Mouse (Mus musculus): ENCODE measurements at regions not wholly inside any gene's neighbourhood (a gene's known extent, or its start where the extent isn't known, plus 50 kb on each side); places are given as distances from the start of the nearest gene placed in this dataset.

DNA sequence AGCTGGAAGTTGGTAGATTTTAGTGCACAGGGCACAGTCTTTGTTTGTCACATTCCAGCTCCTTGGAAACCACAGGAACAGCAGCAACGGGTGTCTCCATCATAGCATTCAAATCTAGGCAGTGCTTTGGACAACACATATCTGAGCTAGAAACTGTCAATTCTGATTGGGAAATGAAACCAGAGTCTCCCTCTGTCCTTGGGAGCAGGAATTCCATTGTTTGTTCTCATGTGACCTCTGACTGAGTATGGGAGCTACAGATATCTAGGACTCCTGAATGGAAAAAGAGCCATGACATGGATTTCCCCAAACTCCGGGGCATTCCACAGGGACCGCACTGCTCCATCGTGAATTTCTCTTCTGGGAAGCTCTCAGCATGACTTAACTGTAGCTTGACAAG lies 205.5 kb upstream of the Rasgrp1 start:
- no peak for DNase-seq

DNA sequence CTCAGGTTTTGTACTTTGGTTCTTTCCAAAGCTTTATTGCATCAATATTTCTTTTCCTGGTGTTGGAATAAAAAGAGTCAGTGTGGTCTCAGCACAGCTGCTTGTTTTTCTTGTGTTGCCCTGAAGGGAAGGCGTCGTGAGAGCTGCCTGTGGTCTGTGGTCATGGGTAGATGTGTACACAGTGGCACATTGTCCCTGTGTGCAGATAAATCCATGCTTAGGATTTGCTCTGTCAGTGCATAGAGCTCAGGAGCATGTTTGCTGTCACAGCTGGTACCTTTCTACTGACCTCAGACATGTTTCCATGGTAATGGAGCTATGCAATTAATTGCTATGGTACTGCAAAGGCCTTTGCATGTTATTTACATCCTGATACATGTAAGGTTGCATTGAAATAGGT lies 213.5 kb upstream of the Rasgrp1 start:
- no peak for DNase-seq

DNA sequence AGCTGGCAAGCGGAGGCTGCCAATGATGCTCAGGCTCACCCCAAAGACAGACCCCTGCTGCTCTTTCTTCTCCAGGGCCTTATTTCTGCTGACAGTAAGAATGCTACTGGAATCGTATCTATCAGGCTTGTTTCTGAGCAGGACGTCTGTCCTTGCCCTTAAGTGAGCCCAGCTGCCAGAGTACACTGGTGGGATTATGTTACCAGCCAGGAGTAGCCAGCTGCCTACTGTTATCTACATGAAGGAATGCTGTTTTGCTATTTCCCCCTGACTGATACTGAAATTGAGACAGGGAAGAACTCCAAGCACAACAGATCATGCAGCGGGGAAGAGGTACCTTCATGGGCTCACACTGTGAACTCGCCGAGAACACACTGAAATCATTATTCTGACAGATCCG lies 228.2 kb upstream of the Rasgrp1 start:
- no peak for DNase-seq

DNA sequence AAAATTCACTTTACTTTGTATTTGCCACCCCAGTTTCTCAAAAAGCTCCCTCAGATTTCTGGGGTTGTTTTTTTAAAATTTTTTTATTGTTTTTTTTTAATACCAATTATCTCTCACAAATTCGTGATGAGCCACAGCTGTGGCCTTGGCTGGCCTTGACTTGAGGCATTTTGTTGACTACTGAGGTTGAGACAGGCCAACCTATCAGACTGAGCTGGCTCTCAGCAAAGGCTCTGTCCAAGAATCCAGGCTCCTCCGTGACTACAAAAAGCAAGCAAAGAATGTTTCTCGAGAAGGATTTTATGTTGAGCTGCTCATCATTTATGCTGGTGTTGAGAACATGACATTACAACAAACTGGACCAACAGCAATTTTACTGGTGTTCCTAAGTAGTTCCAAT lies 244.6 kb upstream of the Rasgrp1 start:
- peak; percentile 5 for DNase-seq

DNA sequence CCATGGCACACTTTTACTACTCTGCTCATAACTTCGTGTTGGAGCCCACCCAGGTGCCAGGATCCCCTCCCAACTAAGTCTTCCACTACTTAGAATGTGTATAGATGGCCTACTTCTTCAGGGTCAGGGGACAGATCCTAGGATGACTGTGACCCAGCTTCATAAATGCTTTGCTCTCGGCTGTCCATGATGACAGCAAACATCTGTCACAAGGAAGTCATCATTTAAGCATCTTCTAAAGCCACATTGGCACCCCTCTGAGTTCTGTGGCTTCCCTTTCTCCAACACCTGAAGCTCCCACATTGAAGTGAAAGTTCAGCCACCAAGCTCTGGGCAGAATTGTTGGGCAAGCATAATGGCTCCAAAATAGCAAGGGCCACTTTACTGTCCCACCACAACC lies 252.2 kb upstream of the Rasgrp1 start:
- no peak for DNase-seq

DNA sequence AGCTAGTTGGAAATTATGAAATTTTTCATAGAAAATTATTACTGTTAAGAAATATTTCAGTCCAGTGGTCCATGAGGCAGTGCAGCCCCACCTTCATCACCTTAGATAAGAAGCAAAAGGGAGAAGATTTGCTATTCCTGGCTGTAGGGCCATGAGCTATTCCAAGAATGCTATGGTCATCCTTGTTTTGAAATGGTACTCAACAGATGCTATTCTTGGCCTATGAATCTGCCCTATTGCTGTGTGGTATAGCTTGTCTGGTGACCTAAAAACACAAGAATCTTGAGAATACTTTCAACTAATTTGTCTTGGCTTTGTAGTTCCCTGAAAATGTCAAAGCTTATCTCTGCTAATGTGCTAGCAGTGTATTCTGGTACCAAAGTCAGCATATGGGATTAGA lies 254.8 kb upstream of the Rasgrp1 start:
- no peak for DNase-seq

DNA sequence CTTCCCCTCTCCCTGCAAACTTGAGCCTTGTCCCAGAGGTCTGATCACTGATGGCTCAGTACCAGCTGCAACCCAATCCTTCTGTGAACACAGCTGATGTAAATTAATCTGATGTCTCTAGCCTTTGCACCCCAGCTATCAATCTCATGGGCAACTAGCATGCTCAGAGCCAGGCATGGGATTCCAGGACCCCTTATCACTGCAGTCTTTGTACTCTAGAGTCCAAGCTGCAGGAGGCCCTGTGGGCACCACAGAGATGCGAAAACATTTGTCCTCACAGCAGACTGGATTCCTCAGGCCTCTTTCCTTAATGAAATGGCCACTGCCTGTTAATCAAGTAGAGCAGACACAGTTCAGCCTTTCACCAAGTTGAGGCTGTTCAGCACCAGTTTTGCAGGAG lies 272.0 kb upstream of the Rasgrp1 start:
- no peak for DNase-seq

DNA sequence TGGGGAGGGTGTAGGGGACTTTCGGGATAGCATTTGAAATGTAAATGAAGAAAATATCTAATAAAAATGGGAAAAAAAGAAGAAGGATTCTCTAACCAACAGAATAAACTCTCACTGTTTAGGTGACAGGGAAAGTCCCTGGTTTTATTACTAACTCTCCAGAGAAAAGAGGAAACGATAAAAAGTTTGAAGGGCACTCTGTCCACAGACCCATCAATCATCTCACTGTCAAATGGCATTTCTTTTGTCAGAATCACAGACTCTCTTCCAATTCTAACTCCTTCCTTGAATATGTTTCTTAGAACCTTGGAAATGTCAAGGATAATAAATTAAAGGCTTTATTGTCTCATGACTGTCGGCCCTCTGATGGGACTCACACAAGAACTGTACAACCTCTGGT lies 275.3 kb upstream of the Rasgrp1 start:
- DNase-seq = no peak

DNA sequence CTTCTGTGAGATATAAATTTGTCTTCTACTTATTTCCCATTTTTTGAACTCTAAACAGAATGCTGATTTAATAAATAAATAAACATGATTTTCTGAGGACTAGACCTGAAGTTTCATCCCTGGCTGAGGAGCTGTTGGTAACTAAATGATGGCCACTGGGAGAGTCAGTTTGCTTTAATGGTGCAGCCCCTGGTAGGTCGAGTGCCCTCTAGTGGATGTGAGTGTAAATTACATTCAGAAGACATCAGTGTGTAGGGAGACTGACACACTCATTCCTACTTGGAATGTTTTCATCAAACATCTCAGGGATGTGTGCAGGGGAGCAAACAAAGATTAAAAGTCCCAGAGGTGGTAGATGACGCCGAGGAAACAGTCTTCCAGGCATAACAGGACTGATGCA lies 281.2 kb upstream of the Rasgrp1 start:
- DNase-seq = peak; percentile 10

DNA sequence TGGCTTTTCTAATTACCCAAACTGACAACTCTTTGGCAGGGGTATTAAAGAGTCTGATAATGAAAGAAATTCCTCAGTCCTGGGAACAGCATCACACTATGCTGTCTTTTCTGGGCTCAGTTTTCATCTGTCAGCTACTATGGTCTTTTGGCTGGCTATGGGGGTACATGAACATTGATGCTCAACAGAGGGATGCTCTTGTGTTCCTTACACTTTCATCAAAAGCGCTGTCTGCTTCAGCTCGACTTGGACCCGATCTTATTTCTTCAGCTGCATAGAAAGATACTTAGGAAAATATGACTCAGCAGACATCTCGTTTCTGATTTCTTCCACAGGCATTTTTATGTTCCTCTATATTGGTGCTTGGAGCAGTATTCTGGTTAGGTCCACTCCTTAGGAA lies 292.1 kb upstream of the Rasgrp1 start:
- no peak for DNase-seq

DNA sequence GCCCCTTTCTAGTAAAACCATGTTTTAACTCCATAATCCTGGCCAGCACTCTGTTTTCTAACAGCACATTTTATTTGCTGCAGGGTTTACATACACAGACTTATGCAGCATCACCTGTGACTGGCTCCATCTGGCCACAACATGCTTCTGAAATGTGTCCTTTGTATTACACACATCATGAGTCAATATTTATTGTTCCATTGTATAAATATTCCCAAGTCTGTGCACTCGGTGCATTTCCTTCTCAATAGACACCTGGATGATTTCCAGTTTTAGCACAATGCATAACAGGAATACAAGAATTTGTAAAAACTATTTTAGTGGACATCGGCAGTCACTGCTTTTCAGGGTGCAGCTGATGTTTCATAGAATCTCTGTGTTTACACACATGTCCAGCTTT lies 294.6 kb upstream of the Rasgrp1 start:
- DNase-seq = no peak

DNA sequence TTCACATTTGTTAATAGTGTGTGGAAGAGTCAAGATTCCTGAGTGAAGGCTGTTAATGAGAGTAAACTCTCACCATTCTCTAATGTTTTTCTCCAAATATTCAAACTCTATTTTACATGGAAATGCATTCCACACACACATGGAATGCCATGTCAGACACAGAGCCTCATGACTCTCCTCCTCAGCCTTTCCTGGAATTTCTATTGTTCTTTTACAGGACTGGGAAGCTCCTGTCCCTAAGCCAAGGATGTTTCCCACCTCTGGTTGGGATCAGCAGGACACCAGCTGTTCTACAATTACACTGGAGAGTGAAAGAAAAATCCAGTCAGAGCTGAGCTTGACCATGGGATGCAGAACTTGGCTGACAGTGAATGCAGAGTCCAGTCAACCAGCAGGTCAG lies 309.3 kb upstream of the Rasgrp1 start:
- DNase-seq = no peak

DNA sequence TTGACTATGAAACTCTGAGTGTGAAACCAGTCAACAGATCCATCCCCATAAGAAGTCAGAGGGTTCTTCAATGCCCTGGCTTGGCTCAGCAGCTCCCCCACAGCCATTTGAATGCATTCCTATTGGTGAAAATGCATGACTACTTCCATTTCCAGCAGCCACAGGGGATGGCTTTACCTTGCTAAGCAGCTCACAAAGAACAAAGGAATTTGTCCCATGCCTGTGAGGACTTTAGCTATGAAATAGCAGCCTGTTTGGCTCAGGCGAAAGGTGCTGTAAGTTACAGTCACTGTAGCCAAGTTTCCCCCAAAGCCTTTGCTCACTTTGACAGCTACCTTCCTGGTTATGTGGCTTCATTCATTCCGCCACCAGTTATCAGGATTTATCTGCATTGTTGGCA lies 309.8 kb upstream of the Rasgrp1 start:
- DNase-seq = no peak

DNA sequence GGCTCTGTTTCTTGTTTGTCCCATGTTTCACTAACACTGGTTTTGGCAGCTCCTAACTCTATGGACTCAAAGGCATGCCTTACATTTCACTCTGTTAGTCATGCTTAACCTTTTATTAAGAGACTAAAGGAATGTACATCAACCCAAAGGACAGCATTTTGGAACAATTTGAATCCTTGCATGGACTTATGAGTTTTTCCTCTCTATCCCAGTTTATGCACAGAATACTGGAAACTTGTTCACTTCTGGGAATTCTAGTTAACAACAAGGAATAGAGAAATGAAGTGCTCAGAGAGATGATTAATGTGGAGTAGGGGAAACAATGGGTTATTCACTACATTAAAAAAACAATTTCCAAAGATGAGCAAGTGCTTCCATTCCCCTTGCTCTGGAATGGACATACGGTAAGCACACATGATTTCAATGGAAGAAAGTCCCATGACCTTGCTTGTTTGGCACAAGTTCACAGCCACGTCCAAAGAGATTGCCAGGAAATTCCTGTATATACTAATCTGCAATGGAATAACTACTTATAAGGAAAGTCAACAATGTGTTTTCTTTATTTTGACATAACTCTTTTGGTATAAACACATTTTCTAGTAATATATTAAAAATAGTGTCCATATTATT lies 313.9 kb upstream of the Rasgrp1 start:
- no peak for DNase-seq

DNA sequence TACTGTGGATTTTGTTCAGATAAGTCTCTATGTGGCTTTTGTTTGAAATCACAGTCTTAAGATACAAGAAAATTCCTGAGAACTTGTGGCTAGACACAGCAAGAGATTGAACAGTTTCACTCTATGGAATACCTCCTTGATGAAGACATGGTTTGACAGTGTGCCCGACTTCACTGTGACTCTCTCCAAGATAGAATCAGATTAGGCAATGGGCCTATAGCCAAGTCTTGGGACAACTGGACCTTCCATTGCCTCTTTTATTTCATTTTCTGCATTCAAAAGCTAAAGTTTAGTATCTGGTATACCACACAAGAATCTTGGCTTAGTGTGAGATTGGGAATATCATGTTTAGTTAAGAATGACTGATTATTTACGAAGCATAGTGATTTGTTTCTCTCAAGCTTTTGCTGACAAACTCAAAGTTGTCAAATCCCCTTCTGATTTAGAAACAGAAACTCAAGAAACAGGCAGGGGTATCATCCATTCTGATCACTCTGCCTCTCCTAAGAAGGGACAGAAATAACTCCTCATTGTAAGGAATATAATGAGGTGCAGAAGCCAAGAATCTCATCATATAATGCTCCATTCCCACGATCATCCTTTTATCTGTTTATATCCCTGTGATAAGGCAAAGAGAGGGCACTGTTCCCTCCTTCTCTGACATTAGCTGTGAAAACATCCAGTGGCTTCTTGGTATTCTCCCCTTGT lies 317.6 kb upstream of the Rasgrp1 start:
- DNase-seq = no peak

DNA sequence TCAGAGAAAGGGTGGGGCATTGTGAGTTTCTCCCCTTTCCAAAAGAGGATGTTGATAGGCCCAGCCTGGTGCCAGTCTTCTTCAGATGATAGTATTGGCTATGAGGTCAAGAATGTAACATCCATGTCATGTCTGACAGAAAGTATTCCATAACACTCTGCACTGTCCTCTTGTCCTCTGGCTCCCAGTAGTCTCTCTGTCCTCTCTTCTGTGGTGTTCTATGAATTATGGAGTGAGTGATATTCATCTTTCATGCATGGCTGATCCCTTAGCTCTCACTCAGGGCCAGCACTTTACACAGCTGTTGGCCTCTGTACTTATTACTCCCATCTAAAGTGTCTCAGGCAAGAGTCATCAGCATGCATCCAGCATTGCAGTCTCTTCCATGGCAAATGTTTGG lies 319.9 kb upstream of the Rasgrp1 start:
- DNase-seq = no peak

DNA sequence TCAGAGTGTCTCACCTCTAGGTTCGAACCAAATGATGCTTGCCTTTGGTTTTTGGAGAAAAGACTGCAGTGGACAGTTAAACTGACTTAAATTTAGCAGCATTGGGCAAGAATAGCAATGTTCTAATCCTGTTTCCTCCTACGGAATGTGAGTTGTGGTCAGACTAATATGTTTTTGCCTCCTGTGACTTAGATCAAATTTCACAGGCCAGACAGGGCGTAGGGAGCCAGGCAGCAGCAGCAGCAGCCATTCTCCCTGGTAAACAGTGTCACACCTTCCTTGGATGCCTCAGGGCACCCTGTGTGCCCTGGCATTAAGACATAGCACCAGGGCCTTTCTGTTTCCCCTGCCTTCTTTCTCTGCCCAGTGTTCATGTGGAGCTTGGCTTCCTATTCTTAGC lies 323.7 kb upstream of the Rasgrp1 start:
- no peak for DNase-seq

DNA sequence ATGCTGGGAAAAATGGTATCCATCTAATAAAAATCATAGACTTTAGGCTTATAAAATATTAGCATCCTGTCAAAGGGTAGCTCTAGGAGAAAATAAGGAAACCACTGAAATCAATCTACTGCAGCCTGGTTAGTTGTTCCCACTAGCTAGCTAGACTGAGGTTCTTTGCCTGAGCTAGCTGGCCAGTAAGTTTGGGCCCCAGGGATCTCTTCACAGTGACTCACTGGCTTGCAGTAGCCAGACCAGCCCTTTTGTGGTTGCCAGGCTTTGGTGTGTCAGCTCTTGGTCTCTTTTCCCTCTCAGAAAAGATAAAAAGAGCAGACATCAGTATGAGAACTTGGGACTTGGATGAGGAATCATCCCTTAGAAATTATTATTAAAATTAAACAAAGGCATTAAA lies 325.3 kb upstream of the Rasgrp1 start:
- no peak for DNase-seq

DNA sequence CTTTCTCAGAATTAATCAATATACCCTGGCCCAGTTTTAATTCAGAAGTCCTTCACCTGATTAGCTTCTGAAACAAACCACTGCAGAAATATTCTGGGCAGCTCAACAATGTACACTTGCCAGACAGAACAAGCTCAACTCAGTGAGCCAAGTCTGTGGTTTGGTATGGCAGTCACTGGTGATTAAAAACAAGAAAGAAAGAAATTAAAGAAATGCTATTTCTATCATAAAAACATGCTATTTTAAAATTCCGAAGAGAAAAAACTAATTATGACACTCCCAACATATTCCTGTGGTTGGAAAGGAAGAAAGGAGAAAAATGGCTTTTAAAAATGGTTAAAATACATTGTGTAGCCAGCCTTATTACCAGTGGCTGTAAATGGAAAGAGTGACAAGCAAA lies 332.1 kb upstream of the Rasgrp1 start:
- no peak for DNase-seq

DNA sequence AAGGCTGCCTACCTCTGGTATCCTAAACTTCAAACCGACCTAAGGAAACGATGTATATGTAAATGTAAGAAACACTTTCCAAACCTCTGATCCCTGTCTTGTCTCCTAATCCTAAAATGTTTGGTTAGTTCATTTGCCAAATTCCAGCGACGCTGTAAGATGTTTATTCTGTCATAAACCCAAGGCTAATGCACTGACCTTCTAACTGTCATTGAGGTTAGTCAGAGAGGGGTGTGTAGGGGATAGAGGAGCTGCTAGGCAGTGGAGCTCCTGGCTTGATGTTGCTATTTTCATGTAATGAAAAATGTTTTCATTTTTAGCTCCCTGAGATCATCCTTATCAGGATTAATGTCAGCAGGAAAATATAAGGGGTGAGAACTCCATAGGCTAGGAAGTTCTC lies 335.8 kb upstream of the Rasgrp1 start:
- no peak for DNase-seq

DNA sequence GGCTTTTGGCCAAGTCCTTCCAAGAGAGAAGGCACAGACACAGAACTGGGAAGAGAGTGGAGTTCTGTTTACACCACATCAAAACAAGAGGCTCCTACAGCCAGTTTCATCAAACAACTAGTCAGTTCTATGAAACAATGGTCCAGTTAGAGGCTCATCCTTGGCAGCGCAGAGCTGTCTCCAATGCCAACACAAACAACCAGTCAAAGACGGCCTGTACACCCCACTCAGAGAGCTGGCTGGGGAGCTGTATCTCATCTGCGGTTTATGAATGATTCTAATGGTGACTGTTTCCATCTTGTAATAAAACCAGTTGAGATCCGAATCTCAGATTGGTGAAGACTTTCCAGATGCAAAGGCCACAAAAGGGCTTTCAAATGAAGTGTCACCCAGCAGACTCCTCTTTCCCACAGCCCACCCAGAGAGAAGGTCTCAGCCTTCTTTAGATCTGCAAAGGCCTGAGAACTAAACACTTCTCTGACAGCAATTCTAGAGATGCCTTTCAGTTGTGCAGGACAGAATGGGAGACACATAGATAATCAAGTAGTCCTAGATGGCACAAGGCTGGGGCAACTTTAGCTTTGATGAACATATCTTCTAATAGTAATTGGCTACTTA lies 343.1 kb upstream of the Rasgrp1 start:
- DNase-seq = no peak

DNA sequence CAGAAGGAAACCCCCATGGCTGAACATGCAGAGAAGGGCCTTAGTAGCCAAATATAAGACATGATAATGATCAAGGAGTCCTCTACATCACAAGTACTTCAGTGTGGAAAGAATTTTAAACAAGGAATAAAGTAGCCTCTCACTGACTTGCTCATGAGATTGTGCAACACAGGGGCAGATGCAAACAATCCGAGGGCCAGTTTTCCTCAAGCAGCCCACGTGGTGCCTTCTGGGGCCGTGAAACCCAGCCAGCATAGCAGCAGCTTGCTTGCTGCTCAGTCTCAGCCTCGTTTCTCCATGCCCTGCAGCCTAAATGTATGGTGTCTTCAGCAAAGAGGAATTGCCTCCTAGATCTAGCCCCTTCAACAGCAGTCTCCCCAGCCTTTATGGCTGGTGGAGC lies 350.7 kb upstream of the Rasgrp1 start:
- DNase-seq = peak; percentile 3

DNA sequence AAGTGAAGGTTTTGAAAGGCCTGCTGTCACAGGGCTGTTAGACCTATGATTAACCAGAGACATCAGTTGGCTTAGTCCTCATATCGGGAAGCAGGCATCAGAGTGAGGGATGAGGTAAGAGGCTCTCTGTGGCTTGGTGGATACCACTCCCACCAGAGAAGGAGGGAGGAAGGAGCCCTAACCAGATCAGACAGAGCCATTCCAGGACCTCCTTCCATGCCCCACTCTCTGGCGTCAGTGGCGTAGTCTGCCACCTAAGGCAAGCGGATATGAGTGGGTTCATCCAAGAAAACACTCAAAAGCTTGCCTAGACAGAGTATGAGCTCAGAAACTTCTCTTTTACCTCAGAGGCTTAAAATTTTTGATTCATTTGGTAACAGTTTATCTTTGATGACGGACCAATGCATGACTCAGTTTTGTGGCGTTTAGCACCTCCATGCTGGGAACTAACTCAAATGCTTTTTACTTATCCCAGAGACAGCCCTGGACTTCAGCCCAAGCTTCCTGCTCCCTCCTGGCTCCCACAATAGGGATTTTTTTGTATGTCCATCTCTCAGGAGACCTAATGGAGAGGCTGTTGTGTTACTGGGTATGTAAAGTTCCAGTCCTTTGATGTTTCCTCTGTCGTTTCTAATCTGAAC lies 367.5 kb upstream of the Rasgrp1 start:
- no peak for DNase-seq

DNA sequence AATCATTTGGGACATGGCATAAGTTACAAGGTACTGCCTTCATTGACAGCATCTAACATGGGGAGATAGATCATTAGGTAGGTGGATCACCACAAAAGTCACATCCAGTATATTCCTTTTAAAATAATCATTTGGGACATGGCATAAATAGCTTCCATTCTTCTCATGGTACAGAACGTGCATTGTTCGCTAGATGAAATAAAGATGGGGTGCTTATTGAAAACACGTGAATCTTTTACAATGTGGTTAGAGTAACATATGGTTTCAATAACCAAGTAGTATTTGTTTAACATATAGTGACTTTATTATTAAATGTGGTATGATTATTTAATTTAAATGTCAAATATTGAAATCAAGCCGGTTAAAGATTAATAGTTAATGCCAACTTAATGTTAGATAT lies 381.3 kb upstream of the Rasgrp1 start:
- DNase-seq = no peak

Measured in adrenal gland, postnatal 25 days (tissue).